Mouse (Mus musculus) embryonic facial prominence, embryonic 15.5 days (tissue): ENCODE measurements around the gene Hist1h3c. TPM values are rescaled to one million over a fixed set of nuclear protein-coding genes. Genes with fewer than 3 reads are reported as not detected.
A peak's percentile ranks its signal among the peaks of the same experiment; 100 is the strongest.
"Not testable (repeated sequence)": the region's sequence is repeated elsewhere in the genome, so short reads cannot be mapped to it uniquely, and the experiment has no call there.

ENCODE experiments used
- ATAC-seq: fragments of 200-750 bp; cut with Nextera tagmentation; 2 replicates; pipeline ENCODE4 v1.8.0; 2017; ENCODE audit warnings: low read depth, moderate TSS enrichment; ENCODE audit not compliant: insufficient number of reproducible peaks, low FRiP score, low TSS enrichment
- H3K27ac ChIP-seq: fragments of 300-500 bp; sonication (generic); replicated peaks from 2 replicates; pipeline ENCODE4 v1.5.1; 2015; ENCODE audit warnings: mild to moderate bottlenecking, inconsistent platforms
- H3K27me3 ChIP-seq: fragments of 300-500 bp; sonication (generic); 2 replicates; pipeline ENCODE4 v1.6.1; 2015; ENCODE audit warnings: inconsistent platforms
- H3K36me3 ChIP-seq: fragments of 300-500 bp; sonication (generic); 2 replicates; pipeline ENCODE4 v1.6.1; 2015; ENCODE audit warnings: mild to moderate bottlenecking, inconsistent platforms
- H3K4me1 ChIP-seq: fragments of 300-500 bp; sonication (generic); 2 replicates; pipeline ENCODE4 v1.6.1; 2015; ENCODE audit warnings: inconsistent platforms
- H3K4me2 ChIP-seq: fragments of 300-500 bp; sonication (generic); replicated peaks from 2 replicates; pipeline ENCODE4 v1.6.1; 2015; ENCODE audit warnings: mild to moderate bottlenecking, inconsistent platforms
- H3K4me3 ChIP-seq: fragments of 300-500 bp; sonication (generic); replicated peaks from 2 replicates; pipeline ENCODE4 v1.5.1; 2015; ENCODE audit warnings: mild to moderate bottlenecking, inconsistent platforms
- H3K9ac ChIP-seq: fragments of 300-500 bp; sonication (generic); 2 replicates; pipeline ENCODE4 v1.6.1; 2015; ENCODE audit warnings: inconsistent platforms
- H3K9me3 ChIP-seq: fragments of 300-500 bp; sonication (generic); replicated peaks from 2 replicates; pipeline ENCODE4 v1.6.1; 2016; ENCODE audit warnings: inconsistent platforms
- WGBS: fragments of 180-500 bp; shearing (Covaris S2); methylation state at CpG from one replicate; pipeline ENCODE4 v1.1.7; 2015; 5-methylcytosine and 5-hydroxymethylcytosine counted together
- polyA plus RNA-seq: library from polyadenylated mRNA; unstranded; fragments of >200 nt; fragmentation: Nextera tagmentation; extraction: Ambion mirVana; gene quantifications from 2 replicates; pipeline ENCODE4 v1.2.1, GENCODE M21; 2015

The Hist1h3c gene
- polyA plus RNA-seq: 3.5 and 4.8 TPM in 2 replicates

DNA sequence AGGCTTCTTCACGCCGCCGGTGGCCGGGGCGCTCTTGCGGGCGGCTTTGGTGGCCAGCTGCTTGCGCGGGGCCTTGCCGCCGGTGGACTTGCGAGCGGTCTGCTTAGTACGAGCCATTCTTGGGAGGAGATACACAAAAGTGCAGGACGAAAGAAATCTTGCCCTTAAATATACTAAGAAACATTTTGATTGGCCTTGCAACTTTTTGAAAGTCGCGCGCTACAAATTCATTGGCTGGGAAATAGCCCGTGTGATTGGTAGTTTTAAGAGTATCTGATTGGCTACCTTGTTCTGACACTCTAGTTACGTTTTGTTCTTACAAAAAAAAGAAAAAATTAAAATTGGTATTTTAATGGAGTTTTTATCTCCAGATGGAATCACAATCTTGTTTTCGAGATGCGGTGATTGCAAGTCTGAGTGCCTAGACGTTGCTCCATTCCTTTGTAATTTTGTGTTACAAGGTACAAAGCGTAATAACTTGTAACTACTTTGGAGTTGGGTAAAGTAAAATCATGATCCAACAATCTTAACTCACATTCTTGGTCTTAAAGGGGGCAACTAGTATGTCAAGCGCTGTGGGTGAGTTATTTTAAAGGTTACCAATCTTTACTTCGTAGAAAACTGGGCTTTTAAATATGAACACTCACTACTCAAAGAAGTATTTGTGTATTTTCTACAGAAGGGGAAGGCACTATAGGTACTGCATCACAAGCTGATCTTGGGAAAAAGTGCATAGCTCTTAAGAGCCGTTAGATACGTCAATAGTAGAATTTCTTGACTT, at the start of gene Hist1h3c:
Hist1h3c (minus strand) TSS at position 222 of the 781 bp plus-strand sequence.
- peak within 1 kb of the TSS; percentile 52 for H3K4me2 ChIP-seq
- peak; percentile 76 for ATAC-seq
- peak within 1 kb of the TSS; percentile 43 for H3K4me3 ChIP-seq
- under 1% methylated on average over 25 of the region's 28 CpGs for WGBS
- H3K4me1 ChIP-seq: peaks cover 19% of the 10 kb centered on the region
- H3K9ac ChIP-seq: peak within 1 kb of the TSS; percentile 18; the same call in 1 of the 2 replicates
- peak within 1 kb of the TSS; percentile 98 for H3K27ac ChIP-seq
- no peaks in the 10 kb centered on the region for H3K9me3 ChIP-seq
- H3K27me3 ChIP-seq: no peaks in the 10 kb centered on the region
- H3K36me3 ChIP-seq: no peaks in the 10 kb centered on the region

DNA sequence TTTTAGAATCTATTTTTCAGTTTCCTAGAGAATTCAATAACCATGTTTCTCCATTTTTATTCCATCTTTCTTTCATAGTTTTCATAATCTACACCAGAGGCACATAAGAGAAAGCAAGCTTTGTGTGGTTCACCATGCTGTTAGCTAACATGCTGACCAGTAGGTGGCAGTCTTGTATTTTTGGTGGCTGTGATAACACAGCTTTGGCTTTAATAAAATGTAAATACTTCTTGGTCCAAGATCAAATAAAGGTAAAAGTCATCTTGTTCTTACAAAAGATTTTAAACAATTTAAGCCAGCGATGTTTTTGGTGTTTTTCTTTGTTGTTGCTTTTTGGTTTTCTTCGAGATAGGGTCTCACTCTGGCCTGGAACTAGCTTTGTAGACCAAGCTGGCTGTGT, 47.1 kb upstream of the Hist1h3c start:
- H3K27ac ChIP-seq: no peak overlapping the region
- no peaks in the 10 kb centered on the region for H3K9me3 ChIP-seq
- H3K4me3 ChIP-seq: no peak overlapping the region
- no peaks in the 10 kb centered on the region for H3K27me3 ChIP-seq
- no peak overlapping the region for H3K4me2 ChIP-seq
- no peak for ATAC-seq
- no peaks in the 10 kb centered on the region for H3K4me1 ChIP-seq
- 29% methylated on average over 2 of the region's 2 CpGs for WGBS
- H3K36me3 ChIP-seq: no peaks in the 10 kb centered on the region
- H3K9ac ChIP-seq: no peak overlapping the region

DNA sequence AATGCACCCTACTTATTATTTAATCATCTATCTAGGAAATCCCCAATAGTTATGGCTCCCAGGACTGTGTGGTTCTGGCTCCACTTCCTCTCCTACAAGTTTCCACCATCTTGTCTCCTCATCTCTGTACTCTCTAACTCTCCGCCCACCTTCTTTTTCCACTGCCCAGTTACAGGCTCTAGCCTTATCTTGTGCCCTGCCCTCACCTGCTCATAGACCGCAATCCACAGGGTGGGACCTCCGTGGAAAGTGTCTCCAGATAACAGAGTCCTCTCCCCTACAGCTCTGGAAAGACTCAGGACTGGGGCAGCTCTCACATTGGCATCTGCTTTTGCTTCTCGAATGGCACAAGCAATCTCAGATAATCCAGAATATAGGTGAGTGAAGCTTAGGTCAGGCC, 33.6 kb upstream of the Hist1h3c start:
- no peak overlapping the region for H3K9ac ChIP-seq
- H3K4me1 ChIP-seq: no peaks in the 10 kb centered on the region
- H3K27ac ChIP-seq: no peak overlapping the region
- no peaks in the 10 kb centered on the region for H3K27me3 ChIP-seq
- no peak overlapping the region for H3K4me2 ChIP-seq
- H3K36me3 ChIP-seq: no peaks in the 10 kb centered on the region
- no peak overlapping the region for H3K4me3 ChIP-seq
- no peak for ATAC-seq
- no peaks in the 10 kb centered on the region for H3K9me3 ChIP-seq
- 82% methylated on average over 4 of the region's 4 CpGs for WGBS

DNA sequence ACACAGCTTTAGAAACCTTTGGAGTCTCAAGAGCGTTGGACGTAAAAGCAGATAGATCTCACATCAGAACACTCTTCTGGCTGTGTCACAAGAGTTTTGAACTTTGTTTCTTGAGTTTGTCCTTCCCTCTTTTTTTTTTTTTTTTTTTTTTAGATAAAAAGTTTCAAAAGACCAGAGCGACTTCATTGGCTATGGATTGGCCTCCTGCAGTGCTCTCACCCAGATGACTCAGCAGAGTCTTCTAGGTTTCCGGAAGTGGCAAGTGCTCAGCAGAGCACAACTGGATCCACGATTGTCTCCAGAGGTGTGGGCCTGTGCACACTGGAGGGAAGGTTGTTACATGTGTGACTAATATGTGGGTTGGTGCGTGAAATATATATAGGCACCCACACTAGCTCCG, 32.9 kb upstream of the Hist1h3c start:
- 92% methylated on average over 7 of the region's 7 CpGs for WGBS
- Histone ChIP-seq H3K9ac (no peak overlapping the region), H3K27ac (no peak overlapping the region), H3K36me3 (no peaks in the 10 kb centered on the region), H3K9me3 (no peaks in the 10 kb centered on the region), H3K4me1 (no peaks in the 10 kb centered on the region), H3K27me3 (no peaks in the 10 kb centered on the region), H3K4me2 (no peak overlapping the region), H3K4me3 (no peak overlapping the region)
- ATAC-seq: no peak

DNA sequence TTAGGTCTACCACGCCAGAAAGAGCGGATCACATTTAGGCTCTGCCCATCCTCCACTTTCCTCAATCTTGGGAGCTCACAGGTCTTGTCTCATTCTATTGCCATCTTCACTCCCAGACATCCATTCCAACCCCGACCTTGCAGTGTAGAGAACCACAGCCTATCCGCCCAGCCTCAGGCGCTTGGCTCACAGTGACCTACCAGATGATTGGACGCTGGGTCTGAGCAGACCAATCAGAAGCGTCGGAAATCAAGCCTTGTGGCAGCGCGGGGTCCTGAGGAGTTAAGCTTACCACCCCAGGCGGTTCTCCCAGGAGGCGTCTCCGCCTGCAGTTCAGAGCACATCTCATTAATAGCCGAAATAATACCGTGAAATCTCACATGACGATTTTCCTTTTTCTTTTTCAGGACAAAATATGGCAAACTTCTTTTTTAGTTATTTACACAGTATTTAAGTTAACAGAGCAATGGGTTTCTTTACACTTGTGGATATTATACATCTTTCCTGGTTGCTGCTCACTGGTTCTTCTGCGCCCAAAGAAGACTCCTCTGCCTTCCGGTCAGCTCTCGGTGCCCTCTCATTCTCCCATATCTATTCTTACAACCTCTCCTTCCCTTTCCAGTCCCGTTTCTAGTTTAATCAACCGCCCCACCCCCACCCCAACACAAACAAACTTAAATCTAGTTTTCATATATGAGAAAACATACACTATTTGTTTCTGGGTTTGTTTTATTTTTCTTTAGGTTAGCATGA, 27.3 kb upstream of the Hist1h3c start:
- 16% methylated on average over 21 of the region's 21 CpGs for WGBS
- no peaks in the 10 kb centered on the region for H3K36me3 ChIP-seq
- H3K27me3 ChIP-seq: no peaks in the 10 kb centered on the region
- no peaks in the 10 kb centered on the region for H3K9me3 ChIP-seq
- peak; percentile 78; the same call in 1 of the 2 replicates for ATAC-seq
- H3K4me3 ChIP-seq: 0 out of 2 replicates have a peak overlapping the region, but pooled peaks have one; percentile 11
- H3K27ac ChIP-seq: no peak overlapping the region
- H3K4me1 ChIP-seq: no peaks in the 10 kb centered on the region
- H3K4me2 ChIP-seq: peak overlapping the region; percentile 48
- H3K9ac ChIP-seq: no peak overlapping the region

DNA sequence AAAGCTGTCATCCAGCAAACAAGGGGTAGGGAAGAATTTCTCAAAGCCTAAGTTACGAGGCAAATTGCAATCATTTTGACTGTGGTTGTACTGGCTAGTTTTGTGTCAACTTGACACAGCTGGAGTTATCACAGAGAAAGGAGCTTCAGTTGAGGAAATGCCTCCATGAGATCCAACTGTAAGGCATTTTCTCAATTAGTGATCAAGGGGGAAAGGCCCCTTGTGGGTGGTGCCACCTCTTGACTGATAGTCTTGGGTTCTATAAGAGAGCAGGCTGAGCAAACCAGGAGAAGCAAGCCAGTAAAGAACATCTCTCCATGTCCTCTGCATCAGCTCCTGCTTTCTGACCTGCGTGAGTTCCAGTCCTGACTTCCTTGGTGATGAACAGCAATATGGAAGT, 24.2 kb upstream of the Hist1h3c start, which contains the start of gene Trim38:
Trim38 (plus strand) TSS at position 301 of the 400 bp plus-strand sequence.
- H3K4me3 ChIP-seq, H3K9me3 ChIP-seq, H3K4me2 ChIP-seq, H3K36me3 ChIP-seq, H3K27me3 ChIP-seq, ATAC-seq, H3K27ac ChIP-seq, H3K9ac ChIP-seq, H3K4me1 ChIP-seq: not testable (repeated sequence)
- 84% methylated on average over 2 of the region's 2 CpGs for WGBS

DNA sequence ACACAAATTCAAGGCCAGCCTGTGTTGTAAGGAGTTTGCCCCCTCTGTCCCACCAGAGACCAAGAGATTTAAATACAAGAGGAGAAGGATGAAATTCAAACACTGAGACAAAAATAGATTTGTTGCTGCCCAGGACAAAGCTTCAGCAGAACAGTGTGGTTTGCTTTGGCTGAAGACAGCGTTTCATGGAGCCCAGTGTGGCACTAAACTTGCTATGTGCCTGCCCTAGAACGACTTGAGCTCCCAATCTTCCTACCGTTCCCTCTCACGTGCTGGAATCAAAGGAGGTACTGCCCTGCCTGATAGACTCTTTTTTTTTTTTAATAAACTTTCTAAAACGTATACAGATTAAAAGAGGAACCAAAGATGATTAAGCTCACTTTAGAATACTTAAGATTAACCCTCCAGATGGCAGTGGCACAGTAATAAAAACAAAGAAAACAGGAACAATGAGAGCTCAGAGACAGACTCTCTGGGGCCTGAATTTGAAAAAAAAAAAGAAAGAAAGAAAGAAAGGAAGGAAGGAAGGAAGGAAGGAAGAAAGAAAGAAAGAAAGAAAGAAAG, 23.5 kb upstream of the Hist1h3c start:
- Histone ChIP-seq H3K27me3 (no peaks in the 10 kb centered on the region), H3K4me3 (no peak overlapping the region), H3K36me3 (no peaks in the 10 kb centered on the region), H3K9me3 (no peaks in the 10 kb centered on the region), H3K9ac (no peak overlapping the region), H3K27ac (no peak overlapping the region), H3K4me2 (no peak overlapping the region), H3K4me1 (peaks cover 11% of the 10 kb centered on the region)
- no peak for ATAC-seq
- WGBS: 45% methylated on average over 5 of the region's 5 CpGs

DNA sequence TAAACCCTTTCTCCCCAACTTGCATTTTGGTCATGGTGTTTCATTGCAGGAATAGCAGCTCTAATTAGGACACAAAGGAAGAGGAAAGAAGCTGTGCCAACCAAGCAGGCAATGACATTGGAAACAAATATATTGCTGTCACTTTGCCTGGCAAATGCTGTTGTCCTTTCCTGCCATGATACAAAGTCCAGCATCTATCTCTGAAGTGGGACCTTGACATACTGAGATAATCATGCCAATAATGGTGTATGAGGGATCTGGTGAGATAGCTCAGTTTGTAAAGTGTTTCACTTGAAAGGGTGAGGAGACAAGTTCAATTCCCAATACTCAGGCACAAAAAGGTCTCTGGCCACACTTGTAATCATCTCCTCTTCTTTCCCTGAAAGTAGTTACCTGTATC, 21.4 kb upstream of the Hist1h3c start:
- H3K27ac ChIP-seq: no peak overlapping the region
- no peak for ATAC-seq
- H3K4me3 ChIP-seq: no peak overlapping the region
- H3K4me1 ChIP-seq: peaks cover 20% of the 10 kb centered on the region
- H3K27me3 ChIP-seq: no peaks in the 10 kb centered on the region
- no peak overlapping the region for H3K4me2 ChIP-seq
- H3K9ac ChIP-seq: no peak overlapping the region
- H3K9me3 ChIP-seq: no peaks in the 10 kb centered on the region
- H3K36me3 ChIP-seq: no peaks in the 10 kb centered on the region

DNA sequence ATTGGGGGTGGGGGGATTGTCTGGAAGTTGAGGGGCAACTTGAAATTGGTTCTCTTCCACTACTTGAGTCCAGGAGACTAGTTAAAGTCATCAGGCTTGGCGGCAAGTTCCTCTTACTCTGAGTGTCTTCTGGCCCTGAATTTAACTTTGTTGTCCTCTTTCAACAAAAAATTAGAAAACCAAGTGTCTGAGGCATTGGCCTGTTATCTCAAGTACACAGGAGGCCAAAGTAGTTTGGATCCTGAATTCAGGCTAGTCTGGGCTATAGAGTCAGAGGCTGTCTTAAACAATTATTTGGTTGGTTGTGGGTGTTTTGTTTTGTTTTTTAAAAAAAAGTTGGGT, 19.7 kb upstream of the Hist1h3c start:
- H3K4me3 ChIP-seq: 0 out of 2 replicates have a peak overlapping the region, but pooled peaks have one; percentile 4
- WGBS: 83% methylated on average over 1 of the region's 1 CpGs
- H3K4me2 ChIP-seq: peak overlapping the region; percentile 84; the same call in 1 of the 2 replicates
- H3K9me3 ChIP-seq: no peaks in the 10 kb centered on the region
- H3K36me3 ChIP-seq: no peaks in the 10 kb centered on the region
- no peaks in the 10 kb centered on the region for H3K27me3 ChIP-seq
- no peak overlapping the region for H3K9ac ChIP-seq
- no peak for ATAC-seq
- peaks cover 29% of the 10 kb centered on the region for H3K4me1 ChIP-seq
- no peak overlapping the region for H3K27ac ChIP-seq

DNA sequence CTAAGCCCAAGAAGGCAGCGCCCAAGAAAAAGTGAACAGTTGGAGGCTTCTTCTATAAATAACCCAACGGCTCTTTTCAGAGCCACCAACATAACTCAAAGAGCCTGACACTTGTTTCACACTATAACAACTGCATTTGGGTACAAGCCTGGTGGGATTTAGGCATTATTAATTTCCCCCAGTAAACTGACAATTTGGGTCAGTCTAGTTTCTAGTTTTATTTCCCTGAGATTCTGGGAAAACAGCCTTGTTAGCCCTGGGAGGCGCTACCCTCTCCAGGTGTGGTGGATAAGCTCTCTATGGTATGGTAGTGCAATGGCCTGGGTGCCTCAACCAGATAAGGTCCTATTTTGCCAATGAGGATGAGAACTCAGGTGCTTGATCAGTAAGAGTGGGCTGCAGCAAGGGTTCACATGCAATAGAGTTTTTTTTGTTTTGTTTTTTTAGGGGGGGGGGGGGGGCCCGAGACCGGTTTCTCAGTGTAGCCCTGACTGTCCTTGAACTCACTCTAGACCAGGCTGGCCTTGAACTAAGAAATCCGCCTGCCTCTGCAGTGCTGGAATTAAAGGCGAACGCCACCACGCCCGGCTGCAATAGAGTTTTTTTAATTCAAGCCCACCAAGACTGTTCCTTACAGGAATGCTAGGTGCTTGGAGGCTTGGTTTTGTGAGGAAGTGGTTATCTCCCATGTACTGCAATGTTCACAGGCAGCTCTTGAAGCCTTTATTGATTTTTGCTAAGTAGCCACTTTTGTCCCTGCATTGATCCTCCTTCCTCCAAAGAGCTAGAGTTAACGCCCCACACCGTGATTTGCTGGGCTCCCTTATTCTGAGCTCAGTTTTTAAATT, 19.1 kb upstream of the Hist1h3c start:
- Histone ChIP-seq H3K4me3 (peak overlapping the region; percentile 58), H3K4me1 (peaks cover 32% of the 10 kb centered on the region), H3K9me3 (no peaks in the 10 kb centered on the region), H3K27ac (peak overlapping the region; percentile 96), H3K27me3 (no peaks in the 10 kb centered on the region), H3K4me2 (peak overlapping the region; percentile 84), H3K36me3 (no peaks in the 10 kb centered on the region), H3K9ac (peak overlapping the region; percentile 47)
- WGBS: 38% methylated on average over 12 of the region's 12 CpGs
- no peak for ATAC-seq
